Mouse (Mus musculus) v-Abl transformed pro-B cells (cell line): ENCODE data around the gene Lrrc74a.

Experiments
- in situ Hi-C, 2 experiments: fragments of 400-800 bp; cut with MboI; formaldehyde crosslinking; loops; one replicate each; pipeline ENCODE4 v1.15.1; 2025; ENCODE audit not compliant: unreplicated experiment in 2 of 2

The Lrrc74a gene

GRCm38 (mm10) chr12:86716962-86717361, 17.2 kb upstream of the Lrrc74a start:
- in situ Hi-C loops, result no loop called here

- in situ Hi-C loops, result no loop called here
Observed at GRCm38 (mm10) chr12:86719961-86720639, 14.1 kb upstream of the Lrrc74a start.

GRCm38 (mm10) chr12:86721453-86721852, 12.7 kb upstream of the Lrrc74a start:
- in situ Hi-C loops, result no loop called here

GRCm38 (mm10) chr12:86724300-86724699, 9.9 kb upstream of the Lrrc74a start:
- in situ Hi-C loops, result no loop called here

GRCm38 (mm10) chr12:86725706-86726105, 8.5 kb upstream of the Lrrc74a start:
- in situ Hi-C loops, result no loop called here

- in situ Hi-C loops, result no loop called here
Observed at GRCm38 (mm10) chr12:86726120-86726640, 8.0 kb upstream of the Lrrc74a start, which contains the start of gene Angel1. Angel1 (minus strand) TSS chr12:86726460.

GRCm38 (mm10) chr12:86761036-86761435, 26.9 kb downstream of the Lrrc74a start:
- in situ Hi-C loops, result loop anchor here (10.0 to 25.0 kb wide), 2 partner anchors 294 to 551 kb away; no protein-coding TSS in a partner anchor

- in situ Hi-C loops, result loop anchor here (10.0 to 25.0 kb wide), 2 partner anchors 291 to 548 kb away; no protein-coding TSS in a partner anchor
Observed at GRCm38 (mm10) chr12:86764060-86764459, 29.9 kb downstream of the Lrrc74a start.

GRCm38 (mm10) chr12:86766467-86766866, 32.3 kb downstream of the Lrrc74a start:
- in situ Hi-C loops, result loop anchor here (10.0 to 25.0 kb wide), 2 partner anchors 288 to 546 kb away; no protein-coding TSS in a partner anchor

- in situ Hi-C loops, result loop anchor here (10.0 to 25.0 kb wide), 2 partner anchors 287 to 544 kb away; no protein-coding TSS in a partner anchor
Observed at GRCm38 (mm10) chr12:86767868-86768631, 33.9 kb downstream of the Lrrc74a start.

GRCm38 (mm10) chr12:86768986-86769580, 34.9 kb downstream of the Lrrc74a start:
- in situ Hi-C loops, result loop anchor here (10.0 to 25.0 kb wide), 2 partner anchors 286 to 543 kb away; no protein-coding TSS in a partner anchor

- in situ Hi-C loops, result loop anchor here (10.0 to 25.0 kb wide), 3 partner anchors 155 to 542 kb away; no protein-coding TSS in a partner anchor
Observed at GRCm38 (mm10) chr12:86769819-86770218, 35.6 kb downstream of the Lrrc74a start.

GRCm38 (mm10) chr12:86770261-86770670, 36.1 kb downstream of the Lrrc74a start:
- in situ Hi-C loops, result loop anchor here in 1 of 2 experiments (10.0 to 25.0 kb wide), 2 partner anchors 155 to 542 kb away; no protein-coding TSS in a partner anchor

- in situ Hi-C loops, result loop anchor here in 1 of 2 experiments (10.0 to 25.0 kb wide), 2 partner anchors 154 to 541 kb away; no protein-coding TSS in a partner anchor
Observed at GRCm38 (mm10) chr12:86770927-86771326, 36.8 kb downstream of the Lrrc74a start.

GRCm38 (mm10) chr12:86771823-86772427, 37.8 kb downstream of the Lrrc74a start:
- in situ Hi-C loops, result loop anchor here in 1 of 2 experiments (10.0 to 25.0 kb wide), 2 partner anchors 153 to 540 kb away; no protein-coding TSS in a partner anchor

- in situ Hi-C loops, result loop anchor here in 1 of 2 experiments (10.0 to 25.0 kb wide), 2 partner anchors 152 to 540 kb away; no protein-coding TSS in a partner anchor
Observed at GRCm38 (mm10) chr12:86772551-86772950, 38.4 kb downstream of the Lrrc74a start.

GRCm38 (mm10) chr12:86775561-86776280, 41.6 kb downstream of the Lrrc74a start:
- in situ Hi-C loops, result loop anchor here in 1 of 2 experiments (10.0 kb wide), 1 partner anchor 149 kb away; no protein-coding TSS in a partner anchor

GRCm38 (mm10) chr12:86776341-86776860, 42.2 kb downstream of the Lrrc74a start:
- in situ Hi-C loops, result loop anchor here in 1 of 2 experiments (10.0 kb wide), 1 partner anchor 148 kb away; no protein-coding TSS in a partner anchor

- in situ Hi-C loops, result loop anchor here in 1 of 2 experiments (10.0 kb wide), 1 partner anchor 146 kb away; no protein-coding TSS in a partner anchor
Observed at GRCm38 (mm10) chr12:86778531-86778930, 44.4 kb downstream of the Lrrc74a start.
